In genomic region chr13:34398061-34398787, GRCm38 (mm10) we compare ENCODE assay signal across 9 mouse cellular contexts. TPM values are rescaled to one million over a fixed set of nuclear protein-coding genes. Genes with fewer than 3 reads are reported as not detected.
A peak's percentile ranks its signal among the peaks of the same experiment; 100 is the strongest.
DNase-seq lines count a peak whose midpoint lies in the region; ATAC-seq lines count a peak whose summit lies in the region.
"Had no signal": no experiment of that assay in that cellular context is flagged by ENCODE, and none has a peak within 500 bp of the region (broad histone marks: within the 10 kb centered on the region; RNA-seq: fewer than 3 reads in every experiment).

No protein-coding gene starts in this region.

- H3K9ac ChIP-seq in hindbrain, embryonic 16.5 days (ENCODE audit: low read depth, low read length) = no peak overlapping the region
- H3K9ac ChIP-seq in lung, embryonic 16.5 days (ENCODE audit: low read length) = no peak overlapping the region
- no peak overlapping the region for H3K9ac ChIP-seq in midbrain, embryonic 16.5 days (ENCODE audit: low read depth, low read length)
- H3K9ac ChIP-seq in forebrain, embryonic 13.5 days = no peak overlapping the region

- no peaks in the 10 kb centered on the region for H3K36me3 ChIP-seq in hindbrain, embryonic 10.5 days
- no peaks in the 10 kb centered on the region for H3K36me3 ChIP-seq in hindbrain, embryonic 16.5 days (ENCODE audit: control insufficient read depth, insufficient read depth, low read length)
- no peaks in the 10 kb centered on the region for H3K36me3 ChIP-seq in lung, embryonic 16.5 days (ENCODE audit: control insufficient read depth, insufficient read depth, low read length)
- H3K36me3 ChIP-seq in midbrain, embryonic 16.5 days (ENCODE audit: control insufficient read depth, insufficient read depth, low read length) = no peaks in the 10 kb centered on the region
- no peaks in the 10 kb centered on the region for H3K36me3 ChIP-seq in forebrain, embryonic 13.5 days (ENCODE audit: poor library complexity, severe bottlenecking)

- 37% methylated on average over 10 of the region's 10 CpGs for WGBS in hindbrain, embryonic 10.5 days
- 28% methylated on average over 10 of the region's 10 CpGs for WGBS in hindbrain, embryonic 16.5 days
- 26% methylated on average over 10 of the region's 10 CpGs for WGBS in lung, embryonic 16.5 days
- WGBS in midbrain, embryonic 16.5 days = 35% methylated on average over 10 of the region's 10 CpGs
- 35% methylated on average over 10 of the region's 10 CpGs for WGBS in forebrain, embryonic 13.5 days

- H3K4me2 ChIP-seq in hindbrain, embryonic 16.5 days (ENCODE audit: low read length) = no peak overlapping the region
- H3K4me2 ChIP-seq in lung, embryonic 16.5 days (ENCODE audit: low read depth, low read length) = 0 out of 2 replicates have a peak overlapping the region, but pooled peaks have one; percentile 21
- no peak overlapping the region for H3K4me2 ChIP-seq in midbrain, embryonic 16.5 days (ENCODE audit: low read length)
- H3K4me2 ChIP-seq in forebrain, embryonic 13.5 days = no peak overlapping the region

- H3K27ac ChIP-seq in hindbrain, embryonic 10.5 days = peak overlapping the region; percentile 71
- H3K27ac ChIP-seq in hindbrain, embryonic 16.5 days (ENCODE audit: low read depth, low read length) = no peak overlapping the region
- H3K27ac ChIP-seq in lung, embryonic 16.5 days (ENCODE audit: low read length) = peak overlapping the region; percentile 89
- no peak overlapping the region for H3K27ac ChIP-seq in midbrain, embryonic 16.5 days (ENCODE audit: low read length)
- H3K27ac ChIP-seq in forebrain, embryonic 13.5 days = no peak overlapping the region
- H3K27ac ChIP-seq: left cerebral cortex, adult 2 months had no signal

- peaks cover 9% of the 10 kb centered on the region; the same call in 1 of the 2 replicates for H3K4me1 ChIP-seq in hindbrain, embryonic 10.5 days (replicated peaks)
- peaks cover 4% of the 10 kb centered on the region for H3K4me1 ChIP-seq in hindbrain, embryonic 16.5 days (ENCODE audit: control insufficient read depth, insufficient read depth, low read depth, low read length)
- peaks cover 10% of the 10 kb centered on the region for H3K4me1 ChIP-seq in lung, embryonic 16.5 days (replicated peaks; ENCODE audit: control insufficient read depth, insufficient read depth, low read length)
- no peaks in the 10 kb centered on the region for H3K4me1 ChIP-seq in midbrain, embryonic 16.5 days (ENCODE audit: control insufficient read depth, insufficient read depth, low read length)
- no peaks in the 10 kb centered on the region for H3K4me1 ChIP-seq in forebrain, embryonic 13.5 days

- no peaks in the 10 kb centered on the region for H3K27me3 ChIP-seq in hindbrain, embryonic 10.5 days (ENCODE audit: insufficient read depth, poor library complexity, severe bottlenecking)
- no peaks in the 10 kb centered on the region for H3K27me3 ChIP-seq in hindbrain, embryonic 16.5 days (replicated peaks; ENCODE audit: control insufficient read depth, insufficient read depth, low read length)
- H3K27me3 ChIP-seq in lung, embryonic 16.5 days (ENCODE audit: control insufficient read depth, insufficient read depth, low read depth, low read length) = no peaks in the 10 kb centered on the region
- H3K27me3 ChIP-seq in midbrain, embryonic 16.5 days (ENCODE audit: control insufficient read depth, insufficient read depth, low read depth, low read length) = no peaks in the 10 kb centered on the region
- no peaks in the 10 kb centered on the region for H3K27me3 ChIP-seq in forebrain, embryonic 13.5 days

- H3K9me3 ChIP-seq in hindbrain, embryonic 10.5 days = no peaks in the 10 kb centered on the region
- H3K9me3 ChIP-seq in hindbrain, embryonic 16.5 days (ENCODE audit: control insufficient read depth, low read length) = no peaks in the 10 kb centered on the region
- no peaks in the 10 kb centered on the region for H3K9me3 ChIP-seq in lung, embryonic 16.5 days (ENCODE audit: control insufficient read depth, low read length)
- H3K9me3 ChIP-seq in midbrain, embryonic 16.5 days (replicated peaks; ENCODE audit: control insufficient read depth, low read length, poor library complexity, severe bottlenecking) = no peaks in the 10 kb centered on the region
- H3K9me3 ChIP-seq in forebrain, embryonic 13.5 days (replicated peaks) = no peaks in the 10 kb centered on the region

- H3K4me3 ChIP-seq in hindbrain, embryonic 10.5 days = no peak overlapping the region
- H3K4me3 ChIP-seq in hindbrain, embryonic 16.5 days (ENCODE audit: low read length) = no peak overlapping the region
- H3K4me3 ChIP-seq in lung, embryonic 16.5 days (ENCODE audit: low read length) = no peak overlapping the region
- H3K4me3 ChIP-seq in midbrain, embryonic 16.5 days (ENCODE audit: low read depth, low read length) = no peak overlapping the region
- no peak overlapping the region for H3K4me3 ChIP-seq in forebrain, embryonic 13.5 days
- H3K4me3 ChIP-seq: left cerebral cortex, adult 2 months had no signal

- DNase-seq in hindbrain, embryonic 10.5 days (ENCODE audit: low spot score) = peak; percentile 3
- peak; percentile 5 for DNase-seq in R1 (ENCODE audit: low read depth, low spot score)
- DNase-seq in gastrocnemius, postnatal 25 days = no peak

- no peak for ATAC-seq in hindbrain, embryonic 16.5 days
- peak; percentile 51 to 66; a peak in 3 of 4 replicates for ATAC-seq in hematopoietic stem cell, adult 5-6 weeks (replicated peaks in 1 of 2; ENCODE audit: insufficient read depth in 1 of 2, low FRiP score in 2 of 2, low TSS enrichment in 1 of 2, low read depth in 1 of 2, poor library complexity in 2 of 2, severe bottlenecking in 2 of 2)
- ATAC-seq in lung, embryonic 16.5 days (ENCODE audit: low read depth) = peak; percentile 82
- ATAC-seq in midbrain, embryonic 16.5 days = no peak
- ATAC-seq in forebrain, embryonic 13.5 days = no peak

RNA-seq across cellular contexts. Expression of gene Slc22a23, which starts 53.2 kb away (rescaled TPM):
- 7.3 and 8.4 TPM in 2 replicates for polyA plus RNA-seq in hindbrain, embryonic 10.5 days (2016; fragmentation: Nextera tagmentation; extraction: Ambion mirVana)
- 14.9 and 15.6 TPM in 2 replicates for polyA plus RNA-seq in hindbrain, embryonic 16.5 days (2015; fragmentation: Nextera tagmentation; extraction: Ambion mirVana)
- total RNA-seq in hematopoietic stem cell, adult 5-6 weeks (2017) = 4.2 and 5.1 TPM in 2 replicates
- 3.8 and 4.4 TPM in 2 replicates for polyA plus RNA-seq in lung, embryonic 16.5 days (2015; fragmentation: Nextera tagmentation; extraction: Ambion mirVana)
- 15.2 and 16.2 TPM in 2 replicates for polyA plus RNA-seq in midbrain, embryonic 16.5 days (2015; fragmentation: Nextera tagmentation; extraction: Ambion mirVana)
- total RNA-seq in gastrocnemius, postnatal 25 days (2021) = 10 to 100 TPM; 11.3 to 14.9 TPM
- 10.2 and 11.7 TPM in 2 replicates for polyA plus RNA-seq in forebrain, embryonic 13.5 days (2015; fragmentation: Nextera tagmentation; extraction: Ambion mirVana)

Comparison
In these comparisons a context has a peak if more than half of its experiments do, and no peak if none do; other contexts are left out.
1. H3K27ac ChIP-seq: peak in hindbrain, embryonic 10.5 days (single experiment) and lung, embryonic 16.5 days (single experiment); none in hindbrain, embryonic 16.5 days (single experiment), midbrain, embryonic 16.5 days (single experiment) and forebrain, embryonic 13.5 days (single experiment).
2. ATAC-seq: peak in hematopoietic stem cell, adult 5-6 weeks (2 of 2) and lung, embryonic 16.5 days (single experiment); none in hindbrain, embryonic 16.5 days (single experiment), midbrain, embryonic 16.5 days (single experiment) and forebrain, embryonic 13.5 days (single experiment).